Mouse (Mus musculus): ENCODE results near the gene Apol7c. TPM values are rescaled to one million over a fixed set of nuclear protein-coding genes. Genes with fewer than 3 reads are reported as not detected.
"Not testable (repeated sequence)": the region's sequence is repeated elsewhere in the genome, so short reads cannot be mapped to it uniquely, and the experiment has no call there.

The Apol7c gene
- polyA plus RNA-seq, 1 experiment from 2014 or later = 0.11 TPM

- H3K9ac ChIP-seq (replicated peaks; ENCODE audit: low read depth); H3K4me3 ChIP-seq (ENCODE audit: low read depth, low read length); H3K27me3 ChIP-seq (replicated peaks; ENCODE audit: insufficient read depth, low read length); ATAC-seq; H3K4me2 ChIP-seq (replicated peaks; ENCODE audit: low read depth, low read length); H3K36me3 ChIP-seq (ENCODE audit: insufficient read depth, low read length); H3K9me3 ChIP-seq (ENCODE audit: low read length); H3K27ac ChIP-seq (ENCODE audit: low read length); H3K4me1 ChIP-seq (ENCODE audit: insufficient read depth, low read depth, low read length): not testable (repeated sequence)
- peak; percentile 19 for DNase-seq (ENCODE audit: low spot score)
- peak; percentile 73 for TF ChIP-seq CTCF (IDR thresholded peaks at IDR 0.05)
- 14% methylated on average over 6 of the region's 6 CpGs for WGBS
Measured at GRCm38 (mm10) chr15:77523186-77523843, 9.8 kb downstream of the Apol7c start.

- WGBS = 41% methylated on average over 4 of the region's 4 CpGs
Measured at GRCm38 (mm10) chr15:77520596-77520995, 12.5 kb downstream of the Apol7c start.

GRCm38 (mm10) chr15:77507966-77508365 lies 25.1 kb downstream of the Apol7c start, which contains the start of gene Apol11a:
Gene Apol11a, plus strand, starts transcription at chr15:77508271.
- not testable (repeated sequence) for H3K4me2 ChIP-seq (replicated peaks; ENCODE audit: low read depth, low read length); H3K27ac ChIP-seq (ENCODE audit: low read length); H3K9me3 ChIP-seq (ENCODE audit: low read length); ATAC-seq; H3K4me1 ChIP-seq (ENCODE audit: insufficient read depth, low read depth, low read length); DNase-seq (ENCODE audit: low spot score); H3K27me3 ChIP-seq (replicated peaks; ENCODE audit: insufficient read depth, low read length); H3K4me3 ChIP-seq (ENCODE audit: low read depth, low read length); H3K36me3 ChIP-seq (ENCODE audit: insufficient read depth, low read length); H3K9ac ChIP-seq (replicated peaks; ENCODE audit: low read depth)

More at GRCm38 (mm10) chr15:77520596-77520995, 12.5 kb downstream of the Apol7c start:
- not testable (repeated sequence) for H3K9me3 ChIP-seq (ENCODE audit: low read length); H3K36me3 ChIP-seq (ENCODE audit: insufficient read depth, low read length); H3K4me3 ChIP-seq (ENCODE audit: low read depth, low read length); H3K4me2 ChIP-seq (replicated peaks; ENCODE audit: low read depth, low read length); DNase-seq (ENCODE audit: low spot score); ATAC-seq; H3K27me3 ChIP-seq (replicated peaks; ENCODE audit: insufficient read depth, low read length); H3K4me1 ChIP-seq (ENCODE audit: insufficient read depth, low read depth, low read length); H3K27ac ChIP-seq (ENCODE audit: low read length); H3K9ac ChIP-seq (replicated peaks; ENCODE audit: low read depth)

- not testable (repeated sequence) for H3K4me1 ChIP-seq (ENCODE audit: insufficient read depth, low read depth, low read length); H3K9ac ChIP-seq (replicated peaks; ENCODE audit: low read depth); H3K4me3 ChIP-seq (ENCODE audit: low read depth, low read length); ATAC-seq; H3K4me2 ChIP-seq (replicated peaks; ENCODE audit: low read depth, low read length); H3K27ac ChIP-seq (ENCODE audit: low read length); H3K9me3 ChIP-seq (ENCODE audit: low read length); H3K27me3 ChIP-seq (replicated peaks; ENCODE audit: insufficient read depth, low read length); H3K36me3 ChIP-seq (ENCODE audit: insufficient read depth, low read length); DNase-seq (ENCODE audit: low spot score)
- 63% methylated on average over 1 of the region's 1 CpGs for WGBS
Measured at GRCm38 (mm10) chr15:77494694-77495093, 38.4 kb downstream of the Apol7c start.

GRCm38 (mm10) chr15:77493181-77493580 lies 39.9 kb downstream of the Apol7c start:
- not testable (repeated sequence) for H3K4me3 ChIP-seq (ENCODE audit: low read depth, low read length); ATAC-seq; H3K4me2 ChIP-seq (replicated peaks; ENCODE audit: low read depth, low read length); H3K27me3 ChIP-seq (replicated peaks; ENCODE audit: insufficient read depth, low read length); H3K9ac ChIP-seq (replicated peaks; ENCODE audit: low read depth); H3K9me3 ChIP-seq (ENCODE audit: low read length); H3K4me1 ChIP-seq (ENCODE audit: insufficient read depth, low read depth, low read length); DNase-seq (ENCODE audit: low spot score); H3K27ac ChIP-seq (ENCODE audit: low read length); H3K36me3 ChIP-seq (ENCODE audit: insufficient read depth, low read length)
- WGBS = no CpG with 5 or more reads among the region's 1 CpGs

GRCm38 (mm10) chr15:77482140-77482794 lies 50.8 kb downstream of the Apol7c start:
- WGBS = 59% methylated on average over 4 of the region's 4 CpGs
- no peak for DNase-seq (ENCODE audit: low spot score)
- Histone ChIP-seq H3K4me3 (ENCODE audit: low read depth, low read length) (no peak overlapping the region), H3K27ac (ENCODE audit: low read length) (no peak overlapping the region), H3K4me2 (replicated peaks; ENCODE audit: low read depth, low read length) (no peak overlapping the region), H3K9ac (replicated peaks; ENCODE audit: low read depth) (no peak overlapping the region), H3K9me3 (ENCODE audit: low read length) (no peaks in the 10 kb centered on the region), H3K36me3 (ENCODE audit: insufficient read depth, low read length) (no peaks in the 10 kb centered on the region), H3K27me3 (replicated peaks; ENCODE audit: insufficient read depth, low read length) (no peaks in the 10 kb centered on the region), H3K4me1 (ENCODE audit: insufficient read depth, low read depth, low read length) (no peaks in the 10 kb centered on the region)
- TF ChIP-seq EP300 (IDR thresholded peaks at IDR 0.05) (no peak), CTCF (IDR thresholded peaks at IDR 0.05) (no peak)
- no peak for ATAC-seq

- H3K9ac ChIP-seq (replicated peaks; ENCODE audit: low read depth); H3K9me3 ChIP-seq (ENCODE audit: low read length); H3K4me3 ChIP-seq (ENCODE audit: low read depth, low read length); H3K36me3 ChIP-seq (ENCODE audit: insufficient read depth, low read length); H3K4me2 ChIP-seq (replicated peaks; ENCODE audit: low read depth, low read length); H3K4me1 ChIP-seq (ENCODE audit: insufficient read depth, low read depth, low read length); H3K27me3 ChIP-seq (replicated peaks; ENCODE audit: insufficient read depth, low read length); H3K27ac ChIP-seq (ENCODE audit: low read length); DNase-seq (ENCODE audit: low spot score); ATAC-seq: not testable (repeated sequence)
- 63% methylated on average over 2 of the region's 2 CpGs for WGBS
Measured at GRCm38 (mm10) chr15:77476693-77477092, 56.4 kb downstream of the Apol7c start, which contains the start of gene Apol10a. Gene Apol10a, plus strand, starts transcription at chr15:77477047.

Other genes with a start within 250 kb of the Apol7c start
- gene Rbfox2, start 226.3 kb downstream of the Apol7c start, polyA plus RNA-seq (2015; fragmentation: Nextera tagmentation; extraction: Ambion mirVana) = 17.4 and 18.8 TPM in 2 replicates
- gene Apol7a, start 134.2 kb downstream of the Apol7c start, polyA plus RNA-seq (2015; fragmentation: Nextera tagmentation; extraction: Ambion mirVana) = 0.33 and 0.37 TPM in 2 replicates
- 0.43 and 0.47 TPM in 2 replicates for gene Apol9a, start 122.2 kb downstream of the Apol7c start, polyA plus RNA-seq (2015; fragmentation: Nextera tagmentation; extraction: Ambion mirVana)
- not detected in 2 replicates for gene Apol7b, start 85.8 kb downstream of the Apol7c start, polyA plus RNA-seq (2015; fragmentation: Nextera tagmentation; extraction: Ambion mirVana)
- not detected in 2 replicates for gene Apol10a, start 56.3 kb downstream of the Apol7c start, polyA plus RNA-seq (2015; fragmentation: Nextera tagmentation; extraction: Ambion mirVana)
- gene Apol11a, start 25.0 kb downstream of the Apol7c start, polyA plus RNA-seq (2015; fragmentation: Nextera tagmentation; extraction: Ambion mirVana) = not detected in 2 replicates
- gene 1700025B11Rik, start 28.6 kb upstream of the Apol7c start, polyA plus RNA-seq (2015; fragmentation: Nextera tagmentation; extraction: Ambion mirVana) = not detected in 2 replicates
- gene Apol10b, start 62.8 kb upstream of the Apol7c start, polyA plus RNA-seq (2015; fragmentation: Nextera tagmentation; extraction: Ambion mirVana) = 0.14 TPM in 1 of 2 replicates, not detected in the other
- gene Gm36245, start 65.9 kb upstream of the Apol7c start, polyA plus RNA-seq (2015; fragmentation: Nextera tagmentation; extraction: Ambion mirVana) = not detected in 2 replicates
- 0.25 TPM in 2 replicates for gene Apol11b, start 110.0 kb upstream of the Apol7c start, polyA plus RNA-seq (2015; fragmentation: Nextera tagmentation; extraction: Ambion mirVana)
- 0.10 TPM in 1 of 2 replicates, not detected in the other for gene Apol7e, start 165.5 kb upstream of the Apol7c start, polyA plus RNA-seq (2015; fragmentation: Nextera tagmentation; extraction: Ambion mirVana)
- gene Apol9b, start 195.7 kb upstream of the Apol7c start, polyA plus RNA-seq (2015; fragmentation: Nextera tagmentation; extraction: Ambion mirVana) = 0.14 and 0.31 TPM in 2 replicates
- gene Apol8, start 223.7 kb upstream of the Apol7c start, polyA plus RNA-seq (2015; fragmentation: Nextera tagmentation; extraction: Ambion mirVana) = 0.06 and 0.26 TPM in 2 replicates

Data from lung, postnatal 0 days (tissue).